ENCODE assay signal across 24 mouse cellular contexts in genomic region chr9:5673551-5673950, GRCm38 (mm10).
"Had no signal": no experiment of that assay in that cellular context is flagged by ENCODE, and none has a peak within 500 bp of the region (broad histone marks: within the 10 kb centered on the region; RNA-seq: fewer than 3 reads in every experiment).

No protein-coding gene starts in this region.

- ATAC-seq: liver, embryonic 12.5 days; midbrain, embryonic 13.5 days; midbrain, embryonic 16.5 days had no signal

- H3K27ac ChIP-seq: kidney, postnatal 0 days; left cerebral cortex, adult 2 months; limb, embryonic 10.5 days; limb, embryonic 13.5 days; liver, embryonic 12.5 days; liver, embryonic 15.5 days; lung, embryonic 15.5 days; midbrain, embryonic 10.5 days; midbrain, embryonic 13.5 days; stomach, embryonic 15.5 days had no signal

- DNase-seq: kidney, adult 2 months; kidney, postnatal 25 days; layer of hippocampus, postnatal 36 days; liver; lung, adult 18-20 months; lung, postnatal 10 days; lung, postnatal 36 days; right cerebral cortex, postnatal 25 days; spleen, adult 18-20 months; thymus, adult 18-20 months; thymus, postnatal 4 days had no signal

- H3K4me3 ChIP-seq: left cerebral cortex, adult 2 months; limb, embryonic 10.5 days; limb, embryonic 13.5 days; liver, embryonic 12.5 days; liver, embryonic 15.5 days; lung, embryonic 15.5 days; megakaryocyte, embryonic 14.5 days; midbrain, embryonic 10.5 days; midbrain, embryonic 13.5 days; myocyte; stomach, embryonic 15.5 days had no signal
